Mouse (Mus musculus) kidney, adult 9 months (tissue): ENCODE measurements around the gene Mindy4b-ps.
"Not testable (repeated sequence)": the region's sequence is repeated elsewhere in the genome, so short reads cannot be mapped to it uniquely, and the experiment has no call there.

ENCODE experiments used
- DNase-seq: peaks from one replicate; pipeline ENCODE4 v3.0.0; 2022

Gene Mindy4b-ps

DNA sequence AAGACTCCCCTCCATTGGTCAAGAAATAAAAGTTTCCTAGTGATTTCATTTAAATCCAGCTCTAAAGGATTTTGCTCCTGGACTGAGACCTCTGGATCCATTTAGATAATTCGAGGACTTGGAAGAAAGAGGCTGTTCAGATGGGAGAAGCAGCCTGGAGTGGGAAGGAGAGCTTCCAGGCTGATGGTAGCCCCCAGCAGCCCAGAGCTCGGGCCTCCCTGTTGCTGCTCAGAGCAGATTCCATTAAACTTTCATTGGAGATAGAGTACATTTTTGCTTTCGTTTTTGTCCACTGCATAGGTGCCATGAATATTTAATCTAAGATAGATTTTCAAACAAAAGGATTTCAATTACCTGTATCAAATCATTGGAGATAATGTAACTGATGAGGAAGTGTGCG is at the start of gene Mindy4b-ps:
Mindy4b-ps (minus strand) TSS at position 101 of the 400 bp plus-strand sequence.
- no peak for DNase-seq

DNA sequence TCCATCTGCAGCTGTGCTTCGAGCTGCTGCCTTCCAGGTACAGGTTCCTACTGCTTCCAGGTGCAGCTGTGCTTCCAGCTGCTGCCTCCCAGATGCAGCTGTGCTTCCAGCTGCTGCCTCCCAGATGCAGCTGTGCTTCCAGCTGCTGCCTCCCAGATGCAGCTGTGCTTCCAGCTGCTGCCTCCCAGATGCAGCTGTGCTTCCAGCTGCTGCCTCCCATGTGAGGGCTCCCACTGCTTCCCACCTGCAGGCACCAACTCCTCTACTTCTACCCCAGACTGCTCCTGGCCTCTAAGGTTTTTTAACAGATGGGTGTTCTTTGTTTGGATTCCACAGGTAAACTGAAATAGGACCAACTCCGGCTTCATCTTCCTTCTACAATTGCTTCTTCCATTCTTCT is 49.8 kb upstream of the Mindy4b-ps start:
- DNase-seq, result not testable (repeated sequence)

DNA sequence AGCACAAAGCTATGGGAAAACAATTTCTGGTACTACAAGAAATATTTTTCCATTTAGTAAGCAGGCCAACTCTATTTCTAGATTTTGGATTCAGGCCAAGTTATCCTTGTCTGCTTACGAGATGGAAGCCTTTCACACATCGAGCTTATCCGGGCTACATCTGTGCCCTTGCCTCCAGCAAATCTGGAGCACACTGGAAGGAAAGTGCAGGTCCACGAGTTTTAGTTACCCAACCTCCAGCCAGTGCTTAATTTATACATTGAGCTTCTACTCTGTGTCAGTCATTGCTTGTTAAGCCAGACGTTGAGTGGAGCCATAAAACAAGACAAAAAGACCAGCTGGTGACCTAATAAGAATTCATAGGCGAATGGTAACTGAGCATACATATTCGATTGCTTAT is 43.6 kb upstream of the Mindy4b-ps start:
- DNase-seq, result no peak

DNA sequence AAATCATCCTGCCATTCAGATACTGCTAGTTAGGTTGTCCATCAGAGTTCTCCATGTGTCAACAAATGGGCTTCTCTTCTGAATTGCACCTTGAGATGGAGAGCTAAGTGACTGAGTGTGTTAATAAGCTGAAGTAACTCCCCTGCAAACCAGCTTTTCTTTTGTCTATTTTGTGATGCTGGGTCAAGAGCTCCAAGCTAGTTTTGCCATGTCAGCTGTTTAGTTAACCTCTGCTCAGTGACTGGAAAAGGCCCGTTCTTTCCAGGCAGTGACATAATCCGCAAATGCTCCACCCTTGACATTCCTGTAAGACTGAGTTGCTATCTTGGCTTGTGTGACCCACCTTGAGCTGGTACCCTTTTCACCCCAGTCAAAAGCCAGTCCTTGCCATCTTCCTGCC is 40.9 kb upstream of the Mindy4b-ps start:
- DNase-seq, result no peak

DNA sequence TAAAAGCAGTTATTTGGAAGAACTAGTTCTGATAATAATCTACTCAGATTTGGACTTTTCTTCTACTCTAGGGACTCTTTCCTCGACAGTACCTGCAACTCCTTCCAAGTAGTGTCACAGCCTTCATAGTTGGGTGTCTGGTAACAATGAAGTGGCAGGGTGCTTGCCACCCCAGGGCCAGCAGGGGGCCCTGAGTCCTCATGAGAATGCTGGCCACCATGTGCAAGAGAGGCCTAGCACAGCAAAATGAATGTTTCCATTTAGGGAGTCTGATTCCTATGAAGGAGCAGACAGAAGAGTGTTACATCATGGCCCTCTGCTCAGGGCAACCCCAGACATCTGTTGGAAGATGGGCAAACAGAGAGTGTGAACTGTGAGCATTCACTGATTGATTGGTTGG is 21.3 kb upstream of the Mindy4b-ps start:
- DNase-seq, result no peak

DNA sequence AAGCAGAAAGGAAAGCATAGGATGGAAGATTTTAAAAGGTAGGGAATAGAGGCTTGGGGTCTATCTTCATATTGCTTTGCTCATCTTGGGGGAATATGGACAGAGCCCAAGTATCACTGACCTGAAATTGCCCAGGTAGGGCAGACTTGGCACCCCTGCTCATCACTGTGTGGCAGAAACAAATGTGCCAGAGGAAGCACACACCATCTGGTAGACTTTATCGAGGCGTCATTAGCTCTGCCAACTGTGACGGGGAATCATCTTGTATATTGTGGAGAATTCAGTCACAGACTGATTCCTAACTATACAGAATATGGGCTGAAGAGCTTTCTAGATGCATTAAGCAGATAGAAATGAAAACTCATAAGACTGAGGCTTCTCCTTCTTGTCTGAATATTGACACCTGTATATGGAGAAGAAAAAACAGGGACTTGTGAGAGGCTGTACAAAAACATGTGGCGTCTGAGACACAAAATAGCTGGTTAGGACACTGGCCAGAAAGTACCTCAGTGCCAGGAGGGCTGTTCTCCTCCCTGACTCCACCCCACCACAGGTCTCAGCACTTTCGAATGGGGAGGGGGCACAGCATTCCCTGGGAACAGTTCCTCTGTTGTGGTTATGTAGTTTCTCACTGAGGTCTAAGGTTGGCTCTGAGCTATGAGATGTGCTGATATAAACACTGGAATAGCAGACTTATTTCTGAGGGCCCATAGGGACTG is 11.5 kb upstream of the Mindy4b-ps start:
- DNase-seq, result no peak

DNA sequence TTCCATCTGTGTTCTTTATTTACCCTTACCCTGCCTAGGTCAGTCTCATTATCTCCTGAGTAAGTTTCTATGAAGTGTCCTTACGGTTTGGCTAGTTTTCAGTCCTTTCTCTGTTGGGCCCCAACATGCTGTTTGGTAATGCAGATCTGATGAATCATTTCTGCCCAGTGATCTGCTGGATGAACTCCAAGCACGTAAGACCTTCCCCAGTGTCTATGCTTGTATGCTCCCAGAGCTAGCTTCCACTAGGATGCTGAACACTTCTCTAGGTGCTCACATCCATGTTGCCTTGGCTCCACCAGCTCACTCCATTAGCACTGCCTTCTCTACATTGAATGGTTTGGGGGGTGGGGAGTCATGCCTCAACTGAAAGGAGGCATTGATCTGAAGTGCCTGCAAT is 10.8 kb upstream of the Mindy4b-ps start:
- no peak for DNase-seq

DNA sequence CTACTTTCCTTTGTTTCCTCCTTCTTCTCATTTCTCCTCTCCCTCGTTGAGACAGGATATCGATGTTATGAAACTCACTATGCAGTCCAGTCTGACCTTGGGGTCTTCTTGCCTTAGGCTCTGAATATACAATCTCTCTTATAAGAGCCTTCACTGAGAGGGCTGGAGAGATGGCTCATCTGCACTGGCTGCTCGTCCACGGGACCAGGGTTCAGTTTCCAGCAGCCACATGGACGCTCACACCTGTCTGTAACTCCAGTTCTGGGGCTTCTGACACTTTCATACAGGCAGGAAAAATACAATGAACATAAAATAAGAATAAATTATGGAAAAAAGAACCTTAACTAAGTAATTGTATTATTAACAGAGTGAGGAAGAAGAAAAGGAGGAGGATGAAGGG is 9.5 kb upstream of the Mindy4b-ps start:
- no peak for DNase-seq

DNA sequence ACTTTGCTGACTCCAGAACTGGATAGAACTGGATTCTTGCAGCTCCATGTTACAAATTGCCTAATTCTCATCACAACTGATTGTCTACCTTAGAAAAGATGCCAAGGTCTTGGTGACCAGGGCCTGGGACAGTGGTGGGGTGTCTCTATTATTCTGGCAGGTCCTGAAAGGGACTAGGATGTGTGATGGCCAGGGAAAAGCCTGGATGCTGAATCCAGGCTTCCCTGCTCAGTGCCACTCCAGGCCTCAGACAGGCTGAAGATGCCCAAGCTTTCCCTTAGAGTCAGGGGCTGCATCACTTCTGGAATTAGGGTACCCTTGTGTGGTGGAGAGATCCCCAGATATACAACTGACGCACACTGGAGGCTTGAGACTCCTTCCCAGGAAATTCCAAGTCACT is 7.8 kb upstream of the Mindy4b-ps start:
- no peak for DNase-seq

DNA sequence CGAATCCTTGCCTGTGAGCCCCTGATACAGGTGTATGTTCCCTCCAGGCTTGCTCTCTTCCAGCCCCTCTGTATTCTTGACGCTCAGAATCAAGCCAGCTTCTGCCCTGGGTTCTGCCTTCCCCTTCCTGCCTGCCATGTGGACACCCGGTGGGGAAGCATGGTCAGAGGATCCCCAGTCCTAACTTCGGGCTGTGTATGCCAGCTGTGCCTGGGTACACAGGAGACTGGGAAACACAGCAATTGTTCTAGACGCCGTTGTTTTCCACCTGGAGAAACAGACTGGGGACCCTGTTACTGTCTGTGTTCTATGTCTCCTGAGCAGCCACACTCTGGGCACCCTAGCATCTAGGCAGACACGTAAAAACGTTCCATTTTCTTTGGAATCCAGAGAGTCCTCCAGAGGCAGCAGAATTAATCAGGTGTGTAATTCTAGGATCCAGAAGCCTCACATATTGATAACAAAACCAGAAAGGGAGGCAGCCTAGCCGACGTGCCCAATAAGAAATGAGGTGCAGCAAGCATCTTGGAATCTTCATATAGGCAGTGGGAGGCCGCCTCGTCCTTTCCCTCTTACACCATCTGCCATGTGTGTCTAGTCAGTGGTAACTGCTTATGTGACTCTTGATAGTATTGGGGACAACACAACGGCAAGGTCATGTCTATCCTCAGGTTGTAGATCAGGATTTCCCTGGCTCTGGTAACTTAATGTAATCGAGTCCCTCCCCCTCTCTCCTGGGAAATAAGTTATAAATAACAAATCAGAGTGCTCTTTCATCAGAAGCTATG is 6.4 kb upstream of the Mindy4b-ps start:
- no peak for DNase-seq

DNA sequence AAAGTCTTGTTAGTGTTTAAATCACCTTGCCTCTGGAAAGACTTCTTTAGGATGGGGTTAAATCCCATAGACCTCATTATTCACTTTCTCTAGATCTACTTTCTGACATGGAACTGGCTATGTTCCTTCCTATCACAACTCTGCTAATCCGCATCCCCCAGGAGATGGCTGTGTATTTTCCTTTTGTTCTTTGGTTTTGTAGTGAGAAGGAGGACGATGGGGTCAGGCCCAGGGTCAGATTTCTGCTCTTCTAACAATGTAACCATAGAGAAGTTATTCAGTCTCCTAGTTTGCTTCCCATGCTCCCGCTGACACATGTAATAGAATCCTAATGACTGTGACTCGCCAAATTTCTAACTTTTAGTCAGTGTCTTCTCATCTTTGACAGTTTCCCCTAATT is 4.2 kb upstream of the Mindy4b-ps start:
- DNase-seq, result no peak

DNA sequence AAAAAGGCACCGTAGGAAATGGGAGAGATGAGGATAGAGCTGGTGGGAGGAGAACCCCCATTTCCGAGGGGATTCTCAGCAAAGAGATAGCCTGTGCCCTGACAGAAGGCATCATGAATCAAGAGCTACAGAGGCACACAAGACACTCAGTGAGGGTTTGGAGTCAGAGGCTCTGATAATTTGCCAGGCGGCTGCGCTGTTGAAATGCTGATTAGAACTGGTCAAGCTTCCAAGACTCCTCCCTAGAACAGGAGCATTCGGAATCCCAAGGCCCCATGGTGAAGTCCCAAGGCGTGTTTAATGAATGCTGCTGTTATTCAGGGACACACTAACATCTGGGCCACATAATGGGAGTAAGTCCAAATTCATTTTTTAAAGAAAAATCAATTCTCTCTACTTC is 4.8 kb downstream of the Mindy4b-ps start:
- DNase-seq, result no peak

DNA sequence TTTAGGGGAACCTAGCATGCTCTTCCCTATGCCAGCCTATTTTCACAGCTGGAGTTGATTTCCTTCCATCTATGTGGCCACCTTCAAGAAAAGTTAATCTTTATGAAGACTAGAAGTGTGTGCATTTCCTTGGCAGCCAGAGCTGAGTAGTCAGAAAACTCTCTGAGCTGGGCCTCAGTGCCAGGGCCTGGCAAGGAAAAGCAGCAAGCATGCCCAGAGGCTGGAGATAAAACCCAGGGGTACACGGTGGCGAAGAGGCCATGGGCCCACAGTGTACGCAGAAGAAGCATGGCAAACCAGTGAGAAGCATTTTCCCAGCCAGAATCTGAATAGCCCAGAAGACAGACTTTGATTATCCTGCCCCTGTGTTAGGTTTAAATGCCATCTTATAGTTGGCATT is 7.9 kb downstream of the Mindy4b-ps start:
- DNase-seq, result no peak

DNA sequence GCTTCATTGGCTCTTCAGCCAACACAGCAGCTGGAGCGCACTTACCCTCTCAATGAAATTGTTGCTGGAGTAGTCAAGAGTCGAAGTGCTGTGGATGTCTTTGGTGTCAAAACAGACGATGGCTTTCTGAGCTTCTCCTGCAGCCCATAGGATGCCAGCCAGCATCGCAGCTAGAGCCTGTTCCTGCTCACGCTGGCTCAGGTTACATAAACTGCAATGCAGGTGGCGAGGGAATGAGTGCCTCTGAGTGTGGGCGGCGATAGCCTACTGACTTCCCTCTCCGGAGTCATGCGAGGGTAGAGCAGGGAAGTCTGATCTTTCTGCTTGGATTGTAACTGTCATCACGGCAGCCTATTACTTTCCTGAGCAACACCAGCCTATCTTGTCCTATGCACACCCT is 11.8 kb downstream of the Mindy4b-ps start:
- no peak for DNase-seq

DNA sequence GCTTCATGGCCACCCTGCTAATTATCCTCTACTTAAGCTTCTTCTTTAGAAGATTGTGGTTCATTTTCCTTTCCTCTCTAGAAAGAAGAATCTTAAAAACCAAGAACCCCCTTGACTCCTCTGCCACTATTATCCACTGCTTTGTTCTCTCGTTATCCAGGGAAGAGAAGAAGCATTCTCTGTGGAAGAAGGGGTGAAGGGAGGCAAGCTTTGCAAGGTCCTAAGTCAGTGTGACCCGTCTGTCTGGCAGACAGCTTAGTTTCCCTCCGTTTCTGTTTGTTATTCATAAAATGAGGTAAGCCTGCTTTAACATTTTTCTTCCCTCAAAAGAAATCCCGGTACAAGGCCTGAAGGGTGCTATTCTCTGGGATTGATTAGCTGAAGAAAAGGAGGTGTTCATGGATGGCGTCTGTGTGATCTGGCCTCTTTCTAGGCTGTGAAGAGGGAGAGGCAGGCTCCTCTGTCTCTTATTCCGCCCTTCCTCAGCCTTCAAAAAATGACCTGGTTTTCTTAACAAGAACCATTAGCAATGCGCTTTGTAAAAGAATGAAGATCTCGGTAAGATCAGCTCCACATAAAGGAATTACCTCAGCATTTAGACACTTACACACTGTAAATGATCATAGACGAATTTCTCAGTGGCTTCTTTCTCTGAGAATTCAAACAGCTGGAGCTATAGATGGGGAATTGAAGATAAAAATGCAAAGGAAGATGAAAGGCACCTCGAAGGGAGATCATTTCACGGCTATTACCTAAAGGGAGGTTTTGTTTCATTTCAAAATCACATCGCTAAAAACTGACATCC is 12.8 kb downstream of the Mindy4b-ps start:
- no peak for DNase-seq

DNA sequence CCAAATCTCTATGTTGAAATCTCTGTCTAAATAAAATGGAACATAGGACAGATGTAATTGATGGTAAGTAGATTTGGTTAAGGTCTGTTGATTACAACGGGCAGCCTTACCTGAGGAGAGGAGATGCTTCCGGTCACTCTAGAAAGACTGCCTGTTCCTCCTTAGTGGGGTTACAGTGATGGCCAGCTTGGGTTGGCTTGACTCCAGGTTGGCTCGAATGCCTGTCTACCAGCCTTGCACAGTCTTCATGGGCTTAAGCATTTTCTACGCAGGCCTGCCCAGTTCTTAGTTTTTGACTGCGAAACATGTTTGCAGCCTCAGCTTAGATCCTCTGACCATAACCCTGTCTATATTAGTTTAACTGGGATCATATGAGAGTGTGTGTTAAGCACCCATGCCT is 13.5 kb downstream of the Mindy4b-ps start:
- no peak for DNase-seq

DNA sequence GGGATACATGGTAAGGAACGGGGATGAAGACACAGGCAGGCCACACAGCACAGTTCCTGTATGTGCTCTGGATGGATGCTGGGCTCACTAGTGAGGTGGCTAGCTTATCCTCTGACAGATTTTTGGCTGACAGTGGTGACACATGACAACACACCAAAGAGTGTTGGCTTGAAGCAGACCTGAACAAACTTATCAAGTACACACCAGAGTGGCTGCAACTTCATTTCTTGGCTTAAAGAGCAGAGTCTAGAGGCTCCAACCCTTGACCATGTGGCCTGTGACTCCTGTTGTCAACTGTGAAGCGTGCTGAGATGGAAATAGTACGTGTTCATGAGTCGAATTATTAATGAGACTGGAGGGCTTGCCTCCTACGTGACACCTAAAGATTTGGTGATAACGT is 17.4 kb downstream of the Mindy4b-ps start:
- no peak for DNase-seq

DNA sequence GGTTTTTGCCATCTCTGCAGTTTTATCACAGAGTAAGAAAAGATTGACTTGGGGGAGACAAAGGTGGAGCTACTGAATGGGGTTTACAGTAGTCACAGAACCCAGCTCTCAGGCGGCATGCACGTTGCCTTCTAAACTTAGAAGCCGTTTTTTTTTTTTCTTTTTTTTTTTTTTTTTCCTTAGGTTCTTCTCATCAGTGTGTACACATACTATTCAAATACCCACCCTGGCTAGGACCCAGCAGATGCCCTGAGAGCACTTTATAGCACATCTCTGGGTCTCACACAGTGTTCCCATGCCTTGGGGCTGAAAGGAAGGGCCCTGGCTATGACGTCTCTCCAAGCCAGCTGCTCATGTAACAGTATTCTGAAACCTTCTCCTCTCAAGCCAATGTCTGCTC is 23.4 kb downstream of the Mindy4b-ps start:
- no peak for DNase-seq

DNA sequence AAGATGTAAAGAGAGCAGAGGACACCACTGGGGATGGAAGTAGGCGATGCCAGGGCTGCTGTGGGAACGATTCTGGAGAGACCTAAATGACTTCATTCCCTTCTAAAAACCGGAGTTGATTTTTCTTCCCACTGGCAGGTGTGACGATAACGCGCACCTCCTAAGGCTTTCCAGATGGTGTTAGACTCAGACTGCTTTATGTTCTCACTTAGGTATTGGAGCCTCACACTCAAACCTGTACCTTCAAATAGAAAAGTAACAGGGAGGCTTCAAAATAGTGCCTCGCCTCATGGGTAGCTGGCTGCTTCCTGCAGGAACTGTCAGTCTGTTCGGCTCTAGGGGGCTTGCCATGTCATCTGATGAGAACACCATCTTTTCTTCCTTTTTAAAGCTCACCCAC is 23.9 kb downstream of the Mindy4b-ps start:
- no peak for DNase-seq

DNA sequence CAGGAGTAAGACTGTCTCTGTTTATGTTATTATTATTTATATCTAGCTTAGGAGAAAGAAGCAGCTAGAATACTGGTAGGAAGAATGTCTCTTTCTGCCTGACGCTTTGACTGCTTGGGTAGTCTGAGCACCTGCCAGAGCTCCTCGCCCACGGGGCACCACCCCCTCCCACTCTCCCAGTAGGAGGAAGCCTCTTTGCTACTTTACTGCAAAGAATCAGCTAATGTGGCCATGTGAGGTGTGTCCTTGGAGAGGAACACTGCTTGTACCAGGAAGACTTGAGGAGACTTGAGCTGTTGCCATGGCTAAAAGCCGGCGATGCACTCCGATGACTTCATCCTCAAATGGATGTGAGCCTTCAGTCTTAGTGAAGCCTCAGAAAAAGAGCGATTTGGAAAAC is 32.6 kb downstream of the Mindy4b-ps start:
- no peak for DNase-seq

DNA sequence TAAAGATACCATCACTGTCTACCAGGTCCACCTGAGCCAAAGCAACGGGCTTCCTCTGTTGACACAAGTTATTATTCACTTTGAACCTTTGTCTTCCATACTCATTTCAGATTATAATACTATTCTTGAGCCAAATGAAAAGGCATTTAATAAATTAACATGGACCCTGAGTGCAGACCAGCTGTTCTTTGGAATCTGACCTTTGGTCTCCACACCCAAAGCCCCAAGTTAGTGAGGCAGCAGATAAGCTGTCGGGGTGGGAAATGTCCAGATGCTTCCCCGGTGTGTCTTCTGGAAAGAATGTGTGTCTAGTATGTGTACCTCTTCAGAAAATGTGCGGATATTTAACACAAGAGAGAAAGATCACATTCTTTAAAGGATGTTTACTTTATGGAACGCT is 33.1 kb downstream of the Mindy4b-ps start:
- peak; percentile 32 for DNase-seq

DNA sequence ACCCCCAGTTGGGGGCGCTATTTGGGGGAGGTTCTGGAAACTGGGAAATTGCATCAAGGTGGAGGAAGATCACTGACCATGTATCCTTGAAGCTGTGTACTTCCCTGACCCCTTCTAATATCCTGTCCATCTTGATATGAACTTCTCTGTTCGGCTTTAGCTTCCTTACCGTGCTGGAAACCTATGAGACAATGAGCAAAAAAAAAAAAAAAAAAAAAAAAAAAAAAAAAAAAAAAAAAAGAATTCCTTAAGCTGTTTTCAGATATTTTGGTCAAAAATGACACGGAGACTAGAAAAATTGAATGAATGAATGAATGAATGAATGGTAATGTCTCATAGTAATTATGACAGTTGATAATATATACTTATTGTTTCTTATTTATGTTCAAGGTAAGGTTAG is 35.6 kb downstream of the Mindy4b-ps start:
- DNase-seq, result no peak

DNA sequence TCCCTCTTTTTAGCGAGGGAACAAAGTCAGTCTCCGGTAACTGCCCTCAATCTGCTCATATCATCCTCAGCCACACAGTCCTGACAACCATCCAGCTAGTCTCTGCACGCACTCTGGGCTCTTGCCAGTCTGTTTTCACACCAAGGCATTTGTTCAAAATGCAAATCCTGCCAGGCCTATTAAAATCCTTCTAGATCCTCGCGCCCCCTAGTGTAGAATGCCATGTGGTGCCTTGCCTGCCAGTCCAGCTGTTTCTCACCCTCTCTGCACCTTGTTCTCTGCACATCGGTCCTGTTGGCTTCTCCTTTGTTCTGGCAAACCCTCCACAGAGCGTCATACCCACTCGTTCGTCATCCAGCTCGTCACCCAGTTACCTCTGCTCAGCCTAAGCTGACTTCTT is 36.2 kb downstream of the Mindy4b-ps start:
- peak; percentile 71 for DNase-seq
